Mouse (Mus musculus): ENCODE results near the gene Hipk2. TPM values are rescaled to one million over a fixed set of nuclear protein-coding genes. Genes with fewer than 3 reads are reported as not detected.

Gene Hipk2
- polyA plus RNA-seq (2015; fragmentation: Nextera tagmentation; extraction: Ambion mirVana): 32.8 and 37.9 TPM in 2 replicates

GRCm38 (mm10) chr6:38876071-38876911, at the start of gene Hipk2:
Gene Hipk2, minus strand, starts transcription at chr6:38876165.
- Histone ChIP-seq H3K27ac (replicated peaks) (peak within 1 kb of the TSS; percentile 99), H3K4me1 (replicated peaks) (peaks cover 36% of the 10 kb centered on the region), H3K9ac (peak within 1 kb of the TSS; percentile 100), H3K36me3 (0 out of 2 replicates have a peak, but pooled peaks cover 4% of the 10 kb centered on the region), H3K9me3 (no peaks in the 10 kb centered on the region), H3K27me3 (0 out of 2 replicates have a peak, but pooled peaks cover 12% of the 10 kb centered on the region), H3K4me3 (peak within 1 kb of the TSS; percentile 100), H3K4me2 (peak within 1 kb of the TSS; percentile 72)
- under 1% methylated on average over 89 of the region's 108 CpGs for WGBS
- ATAC-seq (ENCODE audit: low read depth): peak; percentile 86

- no peaks in the 10 kb centered on the region for H3K27me3 ChIP-seq
- no peaks in the 10 kb centered on the region for H3K36me3 ChIP-seq
- H3K4me1 ChIP-seq (replicated peaks): peaks cover 12% of the 10 kb centered on the region; the same call in 1 of the 2 replicates
- 59% methylated on average over 7 of the region's 7 CpGs for WGBS
- H3K4me3 ChIP-seq: 0 out of 2 replicates have a peak overlapping the region, but pooled peaks have one; percentile 5
- no peak for ATAC-seq (ENCODE audit: low read depth)
- H3K27ac ChIP-seq (replicated peaks): no peak overlapping the region
- H3K9ac ChIP-seq: no peak overlapping the region
- no peaks in the 10 kb centered on the region for H3K9me3 ChIP-seq
- peak overlapping the region; percentile 45 for H3K4me2 ChIP-seq
These were observed 49.8 kb upstream of the Hipk2 start for GRCm38 (mm10) chr6:38925719-38926118.

GRCm38 (mm10) chr6:38923870-38924817, 48.2 kb upstream of the Hipk2 start:
- no peak overlapping the region for H3K27ac ChIP-seq (replicated peaks)
- H3K4me1 ChIP-seq (replicated peaks): peaks cover 12% of the 10 kb centered on the region; the same call in 1 of the 2 replicates
- H3K9ac ChIP-seq: no peak overlapping the region
- no peak overlapping the region for H3K4me2 ChIP-seq
- no peaks in the 10 kb centered on the region for H3K36me3 ChIP-seq
- WGBS: 95% methylated on average over 18 of the region's 18 CpGs
- no peak for ATAC-seq (ENCODE audit: low read depth)
- H3K9me3 ChIP-seq: no peaks in the 10 kb centered on the region
- H3K27me3 ChIP-seq: no peaks in the 10 kb centered on the region
- H3K4me3 ChIP-seq: no peak overlapping the region

GRCm38 (mm10) chr6:38923450-38923849, 47.5 kb upstream of the Hipk2 start:
- H3K4me3 ChIP-seq: no peak overlapping the region
- no peaks in the 10 kb centered on the region for H3K27me3 ChIP-seq
- H3K36me3 ChIP-seq: no peaks in the 10 kb centered on the region
- H3K9me3 ChIP-seq: no peaks in the 10 kb centered on the region
- ATAC-seq (ENCODE audit: low read depth): no peak
- 89% methylated on average over 4 of the region's 4 CpGs for WGBS
- no peak overlapping the region for H3K9ac ChIP-seq
- no peak overlapping the region for H3K27ac ChIP-seq (replicated peaks)
- H3K4me1 ChIP-seq (replicated peaks): peaks cover 12% of the 10 kb centered on the region; the same call in 1 of the 2 replicates
- H3K4me2 ChIP-seq: no peak overlapping the region

GRCm38 (mm10) chr6:38922517-38922916, 46.6 kb upstream of the Hipk2 start:
- WGBS: 54% methylated on average over 2 of the region's 2 CpGs
- ATAC-seq (ENCODE audit: low read depth): no peak
- H3K9me3 ChIP-seq: no peaks in the 10 kb centered on the region

GRCm38 (mm10) chr6:38921810-38922116, 45.8 kb upstream of the Hipk2 start:
- ATAC-seq (ENCODE audit: low read depth): no peak
- H3K4me2 ChIP-seq: no peak overlapping the region
- no peaks in the 10 kb centered on the region for H3K9me3 ChIP-seq
- no peak overlapping the region for H3K9ac ChIP-seq
- peaks cover 5% of the 10 kb centered on the region; the same call in 1 of the 2 replicates for H3K4me1 ChIP-seq (replicated peaks)
- 88% methylated on average over 8 of the region's 8 CpGs for WGBS
- no peak overlapping the region for H3K27ac ChIP-seq (replicated peaks)
- H3K27me3 ChIP-seq: no peaks in the 10 kb centered on the region
- no peak overlapping the region for H3K4me3 ChIP-seq
- H3K36me3 ChIP-seq: no peaks in the 10 kb centered on the region

More at GRCm38 (mm10) chr6:38922517-38922916, 46.6 kb upstream of the Hipk2 start:
- H3K4me1 ChIP-seq (replicated peaks): peaks cover 12% of the 10 kb centered on the region; the same call in 1 of the 2 replicates
- no peak overlapping the region for H3K27ac ChIP-seq (replicated peaks)
- H3K4me3 ChIP-seq: no peak overlapping the region
- no peaks in the 10 kb centered on the region for H3K27me3 ChIP-seq
- H3K9ac ChIP-seq: no peak overlapping the region
- no peaks in the 10 kb centered on the region for H3K36me3 ChIP-seq
- no peak overlapping the region for H3K4me2 ChIP-seq

- ATAC-seq (ENCODE audit: low read depth): no peak
- Histone ChIP-seq H3K4me1 (replicated peaks) (peaks cover under 1% of the 10 kb centered on the region; the same call in 1 of the 2 replicates), H3K27ac (replicated peaks) (no peak overlapping the region), H3K4me3 (no peak overlapping the region), H3K9ac (no peak overlapping the region), H3K27me3 (no peaks in the 10 kb centered on the region), H3K4me2 (no peak overlapping the region), H3K9me3 (no peaks in the 10 kb centered on the region), H3K36me3 (no peaks in the 10 kb centered on the region)
- 74% methylated on average over 17 of the region's 17 CpGs for WGBS
These were observed 45.3 kb upstream of the Hipk2 start for GRCm38 (mm10) chr6:38921095-38921809.

GRCm38 (mm10) chr6:38920141-38920540, 44.2 kb upstream of the Hipk2 start:
- no peak overlapping the region for H3K4me2 ChIP-seq
- ATAC-seq (ENCODE audit: low read depth): no peak
- H3K4me1 ChIP-seq (replicated peaks): no peaks in the 10 kb centered on the region
- H3K36me3 ChIP-seq: no peaks in the 10 kb centered on the region
- H3K4me3 ChIP-seq: no peak overlapping the region
- 81% methylated on average over 6 of the region's 6 CpGs for WGBS
- no peaks in the 10 kb centered on the region for H3K27me3 ChIP-seq
- no peak overlapping the region for H3K27ac ChIP-seq (replicated peaks)
- no peaks in the 10 kb centered on the region for H3K9me3 ChIP-seq
- no peak overlapping the region for H3K9ac ChIP-seq

GRCm38 (mm10) chr6:38919135-38919740, 43.3 kb upstream of the Hipk2 start:
- ATAC-seq (ENCODE audit: low read depth): no peak
- H3K27me3 ChIP-seq: no peaks in the 10 kb centered on the region
- H3K9ac ChIP-seq: no peak overlapping the region
- H3K36me3 ChIP-seq: no peaks in the 10 kb centered on the region
- 89% methylated on average over 14 of the region's 14 CpGs for WGBS
- no peak overlapping the region for H3K4me3 ChIP-seq
- no peak overlapping the region for H3K4me2 ChIP-seq
- no peaks in the 10 kb centered on the region for H3K9me3 ChIP-seq
- H3K4me1 ChIP-seq (replicated peaks): no peaks in the 10 kb centered on the region
- H3K27ac ChIP-seq (replicated peaks): no peak overlapping the region

- Histone ChIP-seq H3K27ac (replicated peaks) (no peak overlapping the region), H3K36me3 (no peaks in the 10 kb centered on the region), H3K27me3 (no peaks in the 10 kb centered on the region), H3K4me1 (replicated peaks) (no peaks in the 10 kb centered on the region), H3K9ac (no peak overlapping the region), H3K9me3 (no peaks in the 10 kb centered on the region), H3K4me3 (no peak overlapping the region), H3K4me2 (no peak overlapping the region)
- 81% methylated on average over 4 of the region's 4 CpGs for WGBS
- no peak for ATAC-seq (ENCODE audit: low read depth)
These were observed 42.8 kb upstream of the Hipk2 start for GRCm38 (mm10) chr6:38918728-38919127.

GRCm38 (mm10) chr6:38917415-38917814, 41.5 kb upstream of the Hipk2 start:
- Histone ChIP-seq H3K4me1 (replicated peaks) (peaks cover 8% of the 10 kb centered on the region; the same call in 1 of the 2 replicates), H3K9ac (no peak overlapping the region), H3K27me3 (no peaks in the 10 kb centered on the region), H3K4me3 (no peak overlapping the region), H3K27ac (replicated peaks) (no peak overlapping the region), H3K9me3 (no peaks in the 10 kb centered on the region), H3K4me2 (no peak overlapping the region), H3K36me3 (no peaks in the 10 kb centered on the region)
- ATAC-seq (ENCODE audit: low read depth): no peak
- WGBS: 78% methylated on average over 3 of the region's 3 CpGs
